In the genomic region with DNA sequence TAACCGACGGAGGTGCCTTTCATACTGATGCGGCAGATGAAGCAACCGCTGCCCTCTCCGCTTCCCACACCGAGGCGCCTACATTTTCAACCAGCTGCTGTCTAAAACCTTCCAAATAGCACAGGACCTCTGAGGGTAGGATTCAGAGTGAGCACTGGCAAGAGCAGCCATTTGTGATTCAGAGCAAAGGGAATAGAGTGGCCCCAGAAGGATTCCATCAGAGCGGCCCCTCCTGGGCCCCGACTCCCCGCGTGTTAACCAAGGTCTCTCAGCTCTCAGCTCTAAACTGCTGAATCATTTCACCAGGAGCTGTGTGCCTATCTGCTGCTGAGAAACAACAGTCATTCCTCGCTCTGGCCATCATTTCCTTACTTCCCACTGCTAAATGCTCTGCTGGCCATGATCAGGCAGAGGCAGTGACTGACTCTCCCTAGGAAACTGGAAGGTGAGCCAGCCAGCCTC, we compare ENCODE assay signal across 7 mouse cellular contexts.
DNase-seq lines count a peak whose midpoint lies in the region; ATAC-seq and TF ChIP-seq lines count a peak whose summit lies in the region.

No protein-coding gene starts in this region.

- 0 out of 2 replicates have a peak overlapping the region, but pooled peaks have one; percentile 40 for H3K9ac ChIP-seq in ES-Bruce4 (ENCODE audit: low read depth, poor library complexity, severe bottlenecking)
- no peak overlapping the region for H3K9ac ChIP-seq in MEL (ENCODE audit: control insufficient read depth, low read depth, low read length, poor library complexity, severe bottlenecking)
- H3K9ac ChIP-seq in lung, postnatal 0 days (replicated peaks; ENCODE audit: low read depth) = no peak overlapping the region

- peak; percentile 32 for DNase-seq in MEL (ENCODE audit: low read depth, low spot score)
- DNase-seq in heart, postnatal 14 days = peak; percentile 6 to 12
- DNase-seq in lung, postnatal 0 days (ENCODE audit: low spot score) = peak; percentile 17
- no peak for DNase-seq in kidney, adult 9 months
- no peak for DNase-seq in thymus, postnatal 10 days (ENCODE audit: low spot score in 2 of 2)

- no peaks in the 10 kb centered on the region for H3K36me3 ChIP-seq in ES-Bruce4 (ENCODE audit: control insufficient read depth, insufficient read depth, low read length, poor library complexity, severe bottlenecking)
- H3K36me3 ChIP-seq in MEL (ENCODE audit: control insufficient read depth in 1 of 2, insufficient read depth in 2 of 2, low read length in 2 of 2) = peaks cover 0 to 4% of the 10 kb centered on the region in 2 experiments; a peak in 1 of 4 replicates
- H3K36me3 ChIP-seq in erythroblast, embryonic 14.5 days (ENCODE audit: control insufficient read depth) = no peaks in the 10 kb centered on the region
- H3K36me3 ChIP-seq in lung, postnatal 0 days (ENCODE audit: insufficient read depth, low read length) = no peaks in the 10 kb centered on the region

- no peaks in the 10 kb centered on the region for H3K79me2 ChIP-seq in MEL (ENCODE audit: control insufficient read depth, insufficient read depth, low read length, poor library complexity)

- no peak for TF ChIP-seq POLR2A in ES-Bruce4 (IDR thresholded peaks at IDR 0.05; ENCODE audit: insufficient read depth, low read length)
- TF ChIP-seq POLR2A in MEL (IDR thresholded peaks at IDR 0.05; ENCODE audit: control insufficient read depth in 1 of 2, insufficient read depth in 1 of 2, low read depth in 1 of 2, low read length in 2 of 2, poor library complexity in 1 of 2) = no peak

- H3K27me3 ChIP-seq in ES-Bruce4 (ENCODE audit: control insufficient read depth, insufficient read depth, low read length, poor library complexity, severe bottlenecking) (no peaks in the 10 kb centered on the region), MEL (ENCODE audit: control insufficient read depth in 1 of 2, insufficient read depth in 2 of 2, low read length in 2 of 2) (no peaks in the 10 kb centered on the region)
- H3K27me3 ChIP-seq in erythroblast, embryonic 14.5 days (ENCODE audit: control insufficient read depth) = no peaks in the 10 kb centered on the region
- no peaks in the 10 kb centered on the region for H3K27me3 ChIP-seq in lung, postnatal 0 days (replicated peaks; ENCODE audit: insufficient read depth, low read length)

- H3K4me3 ChIP-seq in ES-Bruce4 (ENCODE audit: low read depth, low read length) = no peak overlapping the region
- H3K4me3 ChIP-seq in MEL (ENCODE audit: control insufficient read depth in 1 of 2, insufficient read depth in 1 of 2, low read depth in 2 of 2, low read length in 2 of 2) = no peak overlapping the region
- peak overlapping the region; percentile 21 for H3K4me3 ChIP-seq in erythroblast, embryonic 14.5 days (replicated peaks)
- no peak overlapping the region for H3K4me3 ChIP-seq in lung, postnatal 0 days (ENCODE audit: low read depth, low read length)

- intact Hi-C loops in heart, postnatal 14 days (cut with DNase I) = no loop called here

- TF ChIP-seq RAD21 in MEL (IDR thresholded peaks at IDR 0.05; ENCODE audit: low read depth, low read length) = no peak

- no peak for TF ChIP-seq EP300 in ES-Bruce4 (IDR thresholded peaks at IDR 0.05; ENCODE audit: insufficient read depth, low read depth, low read length)
- no peak for TF ChIP-seq EP300 in MEL (IDR thresholded peaks at IDR 0.05; ENCODE audit: low read depth in 1 of 2, low read length in 2 of 2)
- no peak for TF ChIP-seq EP300 in lung, postnatal 0 days (IDR thresholded peaks at IDR 0.05)

- no peaks in the 10 kb centered on the region for H3K9me3 ChIP-seq in ES-Bruce4 (replicated peaks; ENCODE audit: control insufficient read depth, insufficient read depth, low read length, poor library complexity, severe bottlenecking)
- no peaks in the 10 kb centered on the region for H3K9me3 ChIP-seq in MEL (replicated peaks; ENCODE audit: insufficient read depth, low read length)
- no peaks in the 10 kb centered on the region for H3K9me3 ChIP-seq in erythroblast, embryonic 14.5 days (ENCODE audit: control insufficient read depth, low read length)
- H3K9me3 ChIP-seq in lung, postnatal 0 days (ENCODE audit: low read length) = no peaks in the 10 kb centered on the region

- H3K4me2 ChIP-seq in lung, postnatal 0 days (replicated peaks; ENCODE audit: low read depth, low read length) = no peak overlapping the region

- TF ChIP-seq CTCF in ES-Bruce4 (IDR thresholded peaks at IDR 0.05; ENCODE audit: low read depth, low read length) = no peak
- no peak for TF ChIP-seq CTCF in MEL (IDR thresholded peaks at IDR 0.05 in 2 of 3, conservative IDR thresholded peaks at IDR 0.05 in 1 of 3; ENCODE audit: control insufficient read depth in 1 of 3, insufficient read depth in 1 of 3, low read depth in 2 of 3, low read length in 3 of 3, poor library complexity in 1 of 3, severe bottlenecking in 1 of 3)
- no peak for TF ChIP-seq CTCF in lung, postnatal 0 days (IDR thresholded peaks at IDR 0.05)

- no peaks in the 10 kb centered on the region for H3K4me1 ChIP-seq in ES-Bruce4 (ENCODE audit: control insufficient read depth, insufficient read depth, low read length)
- peaks cover 6% of the 10 kb centered on the region in 2 experiments for H3K4me1 ChIP-seq in MEL (ENCODE audit: control insufficient read depth in 1 of 2, insufficient read depth in 2 of 2, low read length in 2 of 2)
- H3K4me1 ChIP-seq in erythroblast, embryonic 14.5 days (ENCODE audit: control insufficient read depth) = peaks cover 9% of the 10 kb centered on the region
- no peaks in the 10 kb centered on the region for H3K4me1 ChIP-seq in lung, postnatal 0 days (ENCODE audit: insufficient read depth, low read depth, low read length)

- peak; percentile 40; the same call in 1 of the 2 replicates for ATAC-seq in lung, postnatal 0 days

- WGBS in lung, postnatal 0 days = 53% methylated on average over 12 of the region's 12 CpGs

- H3K27ac ChIP-seq in ES-Bruce4 (ENCODE audit: insufficient read depth, low read length) (no peak overlapping the region), MEL (ENCODE audit: control insufficient read depth, low read depth, low read length) (no peak overlapping the region)
- H3K27ac ChIP-seq in lung, postnatal 0 days (ENCODE audit: low read length) = peak overlapping the region; percentile 47; the same call in 1 of the 2 replicates

TF ChIP-seq in MEL, 35 proteins besides CTCF, POLR2A, EP300 and RAD21:
- no peak for TF ChIP-seq BHLHE40 (IDR thresholded peaks at IDR 0.05; ENCODE audit: borderline replicate concordance, low read depth, low read length)
- TF ChIP-seq MEF2A (IDR thresholded peaks at IDR 0.05; ENCODE audit: extremely low read depth, insufficient replicate concordance, low read depth, low read length, poor library complexity, severe bottlenecking) = no peak
- no peak for TF ChIP-seq SMC3 (IDR thresholded peaks at IDR 0.05; ENCODE audit: low read depth, low read length)
- no peak for TF ChIP-seq ELF1 (IDR thresholded peaks at IDR 0.05; ENCODE audit: low read depth, low read length)
- no peak for TF ChIP-seq POLR2AphosphoS2 (IDR thresholded peaks at IDR 0.05; ENCODE audit: low read length)
- no peak for TF ChIP-seq MXI1 (IDR thresholded peaks at IDR 0.05; ENCODE audit: low read depth, low read length)
- no peak for TF ChIP-seq TCF12 (IDR thresholded peaks at IDR 0.05; ENCODE audit: low read depth, low read length)
- no peak for TF ChIP-seq NRF1 (IDR thresholded peaks at IDR 0.05; ENCODE audit: insufficient read depth, low read depth, low read length, poor library complexity, severe bottlenecking)
- TF ChIP-seq TBP (IDR thresholded peaks at IDR 0.05; ENCODE audit: low read depth, low read length) = no peak
- TF ChIP-seq CHD2 (IDR thresholded peaks at IDR 0.05; ENCODE audit: low read length) = no peak
- TF ChIP-seq UBTF (IDR thresholded peaks at IDR 0.05; ENCODE audit: borderline replicate concordance, insufficient read depth, low read depth, low read length) = no peak
- no peak for TF ChIP-seq MYC (IDR thresholded peaks at IDR 0.05; ENCODE audit: low read depth, low read length)
- TF ChIP-seq TAL1 (IDR thresholded peaks at IDR 0.05; ENCODE audit: low read length) = no peak
- no peak for TF ChIP-seq USF2 (IDR thresholded peaks at IDR 0.05; ENCODE audit: borderline replicate concordance in 1 of 2, insufficient read depth in 1 of 2, low read depth in 1 of 2, low read length in 2 of 2)
- TF ChIP-seq CHD1 (IDR thresholded peaks at IDR 0.05; ENCODE audit: low read depth, low read length) = no peak

Comparison
In these comparisons a context has a peak if more than half of its experiments do, and no peak if none do; other contexts are left out.
1. DNase-seq: peak in MEL (single experiment), heart, postnatal 14 days (2 of 2) and lung, postnatal 0 days (single experiment); none in kidney, adult 9 months (single experiment) and thymus, postnatal 10 days (0 of 2).